Mouse (Mus musculus) C2C12 (cell line): Measurements from ENCODE around the gene Cep350.

Source experiments
- CEBPB ChIP-seq: IDR thresholded peaks from one replicate; pipeline ENCODE4 v1.6.1; 2011; ENCODE audit warnings: low read depth, mild to moderate bottlenecking, control low read depth, moderate library complexity
- CTCF ChIP-seq: IDR thresholded peaks from one replicate; pipeline ENCODE4 v1.5.1; 2011; ENCODE audit not compliant: control insufficient read depth, insufficient read depth, insufficient read length
- FOSL1 ChIP-seq: IDR thresholded peaks from one replicate; pipeline ENCODE4 v1.8.0; 2011; ENCODE audit warnings: mild to moderate bottlenecking, low read length; ENCODE audit not compliant: poor library complexity, insufficient read depth, severe bottlenecking
- MAX ChIP-seq: IDR thresholded peaks from one replicate; pipeline ENCODE4 v1.6.1; 2011; ENCODE audit warnings: mild to moderate bottlenecking, control low read depth
- MYOD1 ChIP-seq: IDR thresholded peaks from one replicate; pipeline ENCODE4 v1.6.1; 2011; ENCODE audit warnings: low read depth; ENCODE audit not compliant: control insufficient read depth, insufficient read length
- MYOG ChIP-seq: IDR thresholded peaks from one replicate; pipeline ENCODE4 v1.6.1; 2011; ENCODE audit not compliant: control insufficient read depth, insufficient read length; ENCODE audit errors: extremely low read depth
- USF1 ChIP-seq: IDR thresholded peaks from one replicate; pipeline ENCODE4 v1.6.1; 2011; ENCODE audit warnings: low read depth, mild to moderate bottlenecking, control low read depth, moderate library complexity

DNA sequence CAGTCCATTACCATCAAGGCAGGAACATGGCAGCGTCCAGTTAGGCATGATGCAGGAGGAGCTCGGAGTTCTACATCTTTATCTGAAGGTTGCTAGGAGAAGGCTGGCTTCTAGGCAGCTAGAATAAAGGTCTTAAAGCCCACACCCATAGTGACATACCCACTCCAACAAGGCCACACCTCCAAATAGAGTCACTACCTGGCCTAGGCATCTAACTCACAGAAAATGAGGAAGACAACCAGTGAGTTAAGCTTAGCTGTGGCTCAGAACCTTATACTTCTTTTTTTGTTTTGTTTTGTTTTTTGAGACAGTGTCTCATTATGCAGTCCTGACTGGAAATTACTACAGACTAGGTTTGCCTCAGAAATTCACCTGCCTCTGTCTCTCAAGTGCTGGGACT lies 14.6 kb upstream of the Cep350 start:
- no peak for TF ChIP-seq USF1
- no peak for TF ChIP-seq CTCF
- TF ChIP-seq CEBPB = no peak
- TF ChIP-seq MAX = no peak
- no peak for TF ChIP-seq MYOD1
- no peak for TF ChIP-seq FOSL1
- TF ChIP-seq MYOG = no peak
